Mouse (Mus musculus): ENCODE data around the gene Acvr2b.

DNA sequence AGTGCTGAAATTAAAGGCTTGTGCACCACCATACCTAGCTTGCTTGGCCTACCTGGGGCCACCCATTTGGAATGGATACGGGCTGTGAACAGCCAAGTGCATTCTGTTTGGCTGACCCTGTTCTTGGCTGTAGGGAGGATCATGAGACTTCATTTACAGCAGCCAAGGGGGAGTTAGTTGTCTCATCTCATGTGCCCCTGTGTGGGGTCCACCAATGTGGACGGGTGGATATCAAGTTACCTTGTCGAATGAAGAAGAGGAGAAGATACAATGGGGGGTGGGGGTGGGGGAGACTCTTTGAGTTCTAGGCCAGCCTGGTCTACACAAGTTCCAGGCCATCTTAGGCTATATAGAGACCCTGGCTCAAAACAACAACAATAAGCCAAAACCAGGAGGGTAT lies 26.9 kb upstream of the Acvr2b start:
- no peak for TF ChIP-seq POLR2A (IDR thresholded peaks at IDR 0.05; ENCODE audit: borderline replicate concordance, extremely low read depth, insufficient read depth, insufficient read length, poor library complexity, severe bottlenecking)
- TF ChIP-seq CTCF (IDR thresholded peaks at IDR 0.05; ENCODE audit: borderline replicate concordance, extremely low read depth, insufficient read depth, insufficient read length) = no peak

Measured in brain, embryonic 14.5 days (tissue).